Mouse (Mus musculus) liver, postnatal 0 days (tissue): ENCODE data around the gene Mthfd1l. TPM values are rescaled to one million over a fixed set of nuclear protein-coding genes. Genes with fewer than 3 reads are reported as not detected.

Experiments used
- ATAC-seq: fragments of 200-750 bp; cut with Nextera tagmentation; 2 replicates; pipeline ENCODE4 v1.8.0; 2017; ENCODE audit warnings: mild to moderate bottlenecking, moderate library complexity
- DNase-seq: peaks from one replicate; pipeline ENCODE4 v3.0.0-alpha.2; 2016
- H3K27ac ChIP-seq: fragments of 300-500 bp; sonication (generic); 2 replicates; pipeline ENCODE4 v1.5.1; 2014; ENCODE audit warnings: antibody characterized with exemption, moderate library complexity, mild to moderate bottlenecking, low read depth
- H3K27me3 ChIP-seq: fragments of 300-500 bp; sonication (generic); 2 replicates; pipeline ENCODE4 v1.6.1; 2014; ENCODE audit warnings: low read length, control low read depth, mixed read lengths; ENCODE audit not compliant: insufficient read depth
- H3K36me3 ChIP-seq: fragments of 300-500 bp; sonication (generic); replicated peaks from 2 replicates; pipeline ENCODE4 v1.6.1; 2014; ENCODE audit warnings: mild to moderate bottlenecking, control low read depth, low read length, moderate library complexity, mixed read lengths; ENCODE audit not compliant: insufficient read depth
- H3K4me1 ChIP-seq: fragments of 300-500 bp; sonication (generic); 2 replicates; pipeline ENCODE4 v1.6.1; 2014; ENCODE audit warnings: antibody characterized with exemption, mild to moderate bottlenecking, control low read depth; ENCODE audit not compliant: insufficient read depth
- H3K4me2 ChIP-seq: fragments of 300-500 bp; sonication (generic); 2 replicates; pipeline ENCODE4 v1.6.1; 2014; ENCODE audit warnings: low read depth, mild to moderate bottlenecking, low read length, moderate library complexity, mixed read lengths
- H3K4me3 ChIP-seq: fragments of 300-500 bp; sonication (generic); 2 replicates; pipeline ENCODE4 v1.5.1; 2014; ENCODE audit warnings: low read depth, low read length
- H3K9ac ChIP-seq: fragments of 300-500 bp; sonication (generic); replicated peaks from 2 replicates; pipeline ENCODE4 v1.6.1; 2014; ENCODE audit warnings: mild to moderate bottlenecking, moderate library complexity
- H3K9me3 ChIP-seq: fragments of 300-500 bp; sonication (generic); 2 replicates; pipeline ENCODE4 v1.6.1; 2016; ENCODE audit warnings: mild to moderate bottlenecking, control low read depth, low read length, mixed read lengths
- CTCF ChIP-seq: sonication (generic); IDR thresholded peaks from 2 replicates; pipeline ENCODE4 v1.5.1; 2016; ENCODE audit warnings: antibody characterized with exemption, low read depth
- EP300 ChIP-seq: IDR thresholded peaks from 2 replicates; pipeline ENCODE4 v1.6.1; 2016; ENCODE audit warnings: antibody characterized with exemption, low read depth, mild to moderate bottlenecking
- WGBS: fragments of 180-500 bp; shearing (Covaris S2); extraction: QIAGEN DNeasy Blood & Tissue Kit; methylation state at CpG from one replicate; pipeline ENCODE4 v1.1.7; 2014; ENCODE audit not compliant: insufficient replicate concordance; 5-methylcytosine and 5-hydroxymethylcytosine counted together
- polyA plus RNA-seq: library from polyadenylated mRNA; unstranded; fragments of >200 nt; fragmentation: Nextera tagmentation; extraction: Ambion mirVana; gene quantifications from 2 replicates; pipeline ENCODE4 v1.2.1, GENCODE M21; 2015

Gene Mthfd1l
- polyA plus RNA-seq, 1 experiment from 2014 or later: 8.4 TPM

DNA sequence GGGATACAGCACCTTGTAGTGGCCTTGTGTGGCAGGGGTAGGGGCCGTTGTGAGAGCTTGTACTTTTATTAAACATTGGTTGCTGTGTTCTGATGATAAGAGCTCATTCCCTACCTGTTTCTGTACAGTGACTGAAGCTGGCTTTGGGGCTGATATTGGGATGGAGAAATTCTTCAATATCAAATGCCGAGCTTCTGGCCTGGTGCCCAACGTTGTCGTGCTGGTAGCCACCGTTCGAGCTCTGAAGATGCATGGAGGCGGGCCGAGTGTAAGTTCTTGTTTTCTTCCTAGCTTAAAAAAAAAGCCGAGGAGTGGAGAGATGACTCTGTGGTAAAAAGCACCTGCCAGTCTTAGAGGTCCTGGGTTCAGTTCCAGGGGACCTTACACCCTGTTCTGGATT is 110.7 kb downstream of the Mthfd1l start:
- 0 out of 2 replicates have a peak, but pooled peaks cover 3% of the 10 kb centered on the region for H3K4me1 ChIP-seq
- no peaks in the 10 kb centered on the region for H3K9me3 ChIP-seq
- ATAC-seq: no peak
- 86% methylated on average over 9 of the region's 9 CpGs for WGBS
- H3K4me3 ChIP-seq: no peak overlapping the region
- no peak for TF ChIP-seq CTCF
- TF ChIP-seq EP300: no peak
- no peaks in the 10 kb centered on the region for H3K27me3 ChIP-seq
- no peak overlapping the region for H3K4me2 ChIP-seq
- H3K36me3 ChIP-seq: 0 out of 2 replicates have a peak, but pooled peaks cover 12% of the 10 kb centered on the region
- no peak overlapping the region for H3K27ac ChIP-seq
- DNase-seq: no peak
- H3K9ac ChIP-seq: no peak overlapping the region

DNA sequence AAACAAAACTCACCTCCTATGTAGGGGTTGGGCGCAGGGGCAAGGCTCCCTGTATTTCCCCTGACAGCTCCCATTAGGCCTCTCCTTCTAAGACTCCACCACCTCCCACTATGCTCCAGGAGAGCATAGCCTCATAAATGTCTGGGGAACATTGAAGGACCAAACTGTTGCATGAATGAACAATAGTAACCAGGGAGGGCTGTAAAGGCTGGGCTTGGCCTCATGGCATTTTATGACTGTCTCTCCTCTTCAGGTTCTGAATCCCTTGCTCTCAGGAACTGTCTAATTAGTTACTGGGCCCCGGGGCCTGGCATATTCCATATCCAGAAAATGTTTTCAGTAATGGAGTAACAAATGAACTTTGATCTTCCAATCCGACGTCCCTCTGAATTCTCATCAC is 112.0 kb downstream of the Mthfd1l start:
- H3K4me1 ChIP-seq: no peaks in the 10 kb centered on the region

DNA sequence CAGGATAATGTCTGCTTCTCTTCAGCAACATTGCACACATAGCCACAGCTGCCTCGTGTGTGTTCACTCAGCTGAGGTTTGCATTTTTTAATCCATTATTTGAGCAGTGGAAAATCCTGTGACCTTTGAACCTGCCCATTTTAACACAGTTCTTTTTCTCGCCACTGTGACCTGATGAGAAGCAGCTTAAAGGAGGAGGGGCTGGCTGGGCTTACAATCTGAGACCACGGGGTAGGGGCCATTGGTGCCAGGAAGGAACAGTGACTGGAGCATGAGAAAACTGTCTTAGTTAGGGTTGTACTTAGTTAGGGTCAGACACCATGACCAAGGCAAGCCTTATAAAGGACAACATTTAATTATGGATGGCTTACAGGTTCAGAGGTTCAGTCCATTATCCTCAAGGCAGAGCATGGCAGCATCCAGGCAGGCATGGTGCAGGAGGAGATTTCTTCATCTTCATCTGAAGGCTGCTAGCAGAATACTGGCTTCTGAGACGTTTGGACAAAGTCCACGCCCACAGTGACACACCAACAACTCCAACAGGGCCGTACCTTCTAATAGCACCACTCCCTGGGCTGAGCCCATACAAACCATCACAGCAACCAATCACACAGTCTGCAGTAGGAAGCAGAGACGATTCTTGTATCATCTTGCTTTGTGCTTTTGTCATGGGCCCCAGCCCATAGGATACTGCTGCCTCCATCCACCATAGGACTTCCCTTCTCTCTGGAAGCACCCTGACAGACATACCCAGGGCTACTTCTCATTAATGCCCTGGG is 112.6 kb downstream of the Mthfd1l start:
- Histone ChIP-seq H3K4me2 (no peak overlapping the region), H3K27ac (no peak overlapping the region), H3K9ac (no peak overlapping the region), H3K4me1 (no peaks in the 10 kb centered on the region), H3K9me3 (no peaks in the 10 kb centered on the region), H3K36me3 (peaks cover 15% of the 10 kb centered on the region), H3K27me3 (no peaks in the 10 kb centered on the region), H3K4me3 (no peak overlapping the region)
- TF ChIP-seq CTCF (no peak), EP300 (no peak)
- DNase-seq (no peak), ATAC-seq (no peak)
- WGBS: 67% methylated on average over 7 of the region's 7 CpGs

More for the DNA sequence above, 112.0 kb downstream of the Mthfd1l start:
- no peak for TF ChIP-seq CTCF
- no peak for TF ChIP-seq EP300
- no peak overlapping the region for H3K27ac ChIP-seq
- H3K4me2 ChIP-seq: no peak overlapping the region
- DNase-seq: no peak
- no peak overlapping the region for H3K9ac ChIP-seq
- no peak overlapping the region for H3K4me3 ChIP-seq
- H3K36me3 ChIP-seq: peaks cover 15% of the 10 kb centered on the region; the same call in 1 of the 2 replicates
- no peaks in the 10 kb centered on the region for H3K27me3 ChIP-seq
- WGBS: 79% methylated on average over 4 of the region's 4 CpGs
- H3K9me3 ChIP-seq: no peaks in the 10 kb centered on the region
- ATAC-seq: no peak

DNA sequence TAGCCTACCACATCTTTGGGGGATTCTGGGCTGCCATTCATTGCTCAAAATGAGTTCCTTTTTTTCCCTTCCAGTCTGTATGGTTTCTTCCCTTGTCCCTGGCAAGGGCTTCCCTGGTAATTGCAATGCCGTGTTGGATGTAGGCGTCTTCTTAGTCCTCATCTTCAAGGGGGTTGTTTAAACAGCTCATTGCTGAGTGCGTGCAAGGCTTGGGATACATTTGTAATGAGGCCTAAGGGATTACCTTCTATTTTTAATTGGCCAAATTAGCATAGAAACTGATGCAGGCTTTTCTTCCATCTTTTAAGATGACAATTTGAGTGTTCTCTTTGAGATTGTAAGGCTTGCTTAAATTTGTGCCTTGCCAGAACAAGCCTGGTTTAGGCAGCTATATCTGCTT is 114.6 kb downstream of the Mthfd1l start:
- Histone ChIP-seq H3K9me3 (no peaks in the 10 kb centered on the region), H3K36me3 (peaks cover 15% of the 10 kb centered on the region), H3K4me1 (no peaks in the 10 kb centered on the region), H3K4me3 (no peak overlapping the region), H3K27ac (no peak overlapping the region), H3K9ac (no peak overlapping the region), H3K4me2 (no peak overlapping the region), H3K27me3 (no peaks in the 10 kb centered on the region)
- WGBS: 94% methylated on average over 3 of the region's 3 CpGs
- TF ChIP-seq EP300 (no peak), CTCF (no peak)
- no peak for ATAC-seq
- DNase-seq: no peak

DNA sequence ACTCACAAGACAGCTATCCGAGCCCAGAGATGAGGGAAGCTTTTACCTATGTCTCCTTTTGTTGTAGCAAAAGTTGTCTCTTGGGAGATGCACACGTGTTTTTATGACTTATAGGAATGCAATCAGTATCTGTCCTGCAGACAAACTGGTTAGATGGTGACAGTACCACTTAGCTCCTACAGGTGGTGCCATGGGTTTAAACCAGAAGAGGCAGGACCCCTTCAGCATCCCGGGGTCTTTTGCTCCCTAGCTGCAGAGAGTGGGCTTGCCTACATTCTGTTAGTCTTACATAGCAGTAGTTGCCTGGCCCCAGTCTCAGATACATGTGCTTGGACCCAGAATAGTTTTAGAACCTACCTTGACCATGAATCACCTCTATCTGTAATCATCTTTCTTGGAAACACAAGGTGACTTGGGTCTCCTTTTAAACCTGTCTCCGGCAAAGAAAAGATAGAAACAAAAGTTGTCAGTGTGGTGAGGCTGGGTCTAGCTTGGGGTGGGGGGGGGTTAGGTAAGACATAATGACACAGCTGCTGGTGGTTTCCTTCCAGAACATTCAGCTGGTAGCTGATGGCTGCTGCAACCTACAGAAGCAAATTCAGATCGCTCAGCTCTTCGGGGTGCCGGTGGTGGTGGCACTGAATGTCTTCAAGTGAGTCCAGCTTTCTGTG is 116.0 kb downstream of the Mthfd1l start:
- 77% methylated on average over 7 of the region's 7 CpGs for WGBS
- H3K36me3 ChIP-seq: peaks cover 23% of the 10 kb centered on the region

DNA sequence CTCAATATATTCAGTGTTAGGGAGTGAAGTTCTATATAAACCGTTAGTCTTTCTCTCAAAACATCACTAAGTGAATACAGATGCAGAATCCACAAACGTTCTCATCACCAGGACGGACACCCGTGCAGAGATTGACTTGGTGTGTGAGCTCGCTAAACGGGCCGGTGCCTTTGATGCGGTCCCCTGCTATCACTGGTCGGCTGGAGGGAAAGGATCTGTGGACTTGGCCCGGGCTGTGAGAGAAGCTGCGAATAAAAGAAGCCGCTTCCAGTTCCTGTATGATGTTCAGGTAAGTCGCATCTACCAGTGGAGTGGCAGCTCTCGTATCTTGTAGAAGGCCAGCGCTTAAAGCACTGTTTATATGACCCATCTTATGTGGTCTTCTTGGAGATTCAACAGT is 117.0 kb downstream of the Mthfd1l start:
- H3K4me3 ChIP-seq: no peak overlapping the region
- 84% methylated on average over 15 of the region's 15 CpGs for WGBS
- H3K4me2 ChIP-seq: no peak overlapping the region
- H3K27me3 ChIP-seq: no peaks in the 10 kb centered on the region
- ATAC-seq (no peak), DNase-seq (no peak)
- no peak overlapping the region for H3K27ac ChIP-seq
- TF ChIP-seq CTCF (no peak), EP300 (no peak)
- H3K9me3 ChIP-seq: no peaks in the 10 kb centered on the region
- peaks cover 31% of the 10 kb centered on the region for H3K36me3 ChIP-seq
- no peak overlapping the region for H3K9ac ChIP-seq
- no peaks in the 10 kb centered on the region for H3K4me1 ChIP-seq

More for the DNA sequence above, 116.0 kb downstream of the Mthfd1l start:
- DNase-seq: no peak
- peak; percentile 68 for TF ChIP-seq CTCF
- no peak for TF ChIP-seq EP300
- H3K9ac ChIP-seq: no peak overlapping the region
- no peaks in the 10 kb centered on the region for H3K27me3 ChIP-seq
- H3K4me3 ChIP-seq: no peak overlapping the region
- no peak overlapping the region for H3K27ac ChIP-seq
- no peaks in the 10 kb centered on the region for H3K9me3 ChIP-seq
- ATAC-seq: no peak
- no peak overlapping the region for H3K4me2 ChIP-seq
- H3K4me1 ChIP-seq: no peaks in the 10 kb centered on the region
